Mouse (Mus musculus): ENCODE data around the gene Fbxo8. TPM values are rescaled to one million over a fixed set of nuclear protein-coding genes. Genes with fewer than 3 reads are reported as not detected.

Fbxo8 gene
- polyA plus RNA-seq, 1 experiment, result 10.2 TPM

- Histone ChIP-seq H3K4me2 (ENCODE audit: low read depth) (no peak overlapping the region), H3K27me3 (ENCODE audit: control insufficient read depth, insufficient read depth, insufficient read length) (no peaks in the 10 kb centered on the region), H3K79me2 (ENCODE audit: control insufficient read depth, insufficient read depth) (no peaks in the 10 kb centered on the region), H3K36me3 (ENCODE audit: control insufficient read depth, insufficient read depth) (no peaks in the 10 kb centered on the region), H3ac (ENCODE audit: control insufficient read depth, insufficient read length) (no peak overlapping the region), H3K4me3 (no peak overlapping the region)
- TF ChIP-seq MAX (IDR thresholded peaks at IDR 0.05; ENCODE audit: low read depth), result no peak
- TF ChIP-seq MYOG (IDR thresholded peaks at IDR 0.05; ENCODE audit: control insufficient read depth in 1 of 3, insufficient read depth in 1 of 3, insufficient read length in 2 of 3, low read depth in 2 of 3), result no peak
- TF ChIP-seq CEBPB (IDR thresholded peaks at IDR 0.05; ENCODE audit: insufficient read depth, poor library complexity, severe bottlenecking), result no peak
- no peak for TF ChIP-seq E2F4 (IDR thresholded peaks at IDR 0.05; ENCODE audit: insufficient read depth)
- TF ChIP-seq MYOD1 (IDR thresholded peaks at IDR 0.05; ENCODE audit: control insufficient read depth in 1 of 3, insufficient read length in 2 of 3, low read depth in 2 of 3), result no peak
- no peak for TF ChIP-seq USF1 (IDR thresholded peaks at IDR 0.05; ENCODE audit: low read depth)
- TF ChIP-seq REST (IDR thresholded peaks at IDR 0.05; ENCODE audit: insufficient read depth, insufficient read length), result no peak
- TF ChIP-seq SRF (IDR thresholded peaks at IDR 0.05; ENCODE audit: control insufficient read depth, insufficient read length, low read depth), result no peak
- no peak for TF ChIP-seq TCF12 (IDR thresholded peaks at IDR 0.05; ENCODE audit: insufficient read depth, poor library complexity, severe bottlenecking)
- TF ChIP-seq TCF3 (IDR thresholded peaks at IDR 0.05; ENCODE audit: insufficient read length, low read depth), result no peak
These were observed 20.5 kb upstream of the Fbxo8 start for GRCm38 (mm10) chr8:56530359-56530758.

GRCm38 (mm10) chr8:56540706-56541105, 10.2 kb upstream of the Fbxo8 start:
- TF ChIP-seq MYOG (IDR thresholded peaks at IDR 0.05; ENCODE audit: control insufficient read depth in 1 of 3, insufficient read depth in 1 of 3, insufficient read length in 2 of 3, low read depth in 2 of 3) (no peak), MAX (IDR thresholded peaks at IDR 0.05; ENCODE audit: low read depth) (no peak), MYOD1 (IDR thresholded peaks at IDR 0.05; ENCODE audit: control insufficient read depth in 1 of 3, insufficient read length in 2 of 3, low read depth in 2 of 3) (no peak), POLR2AphosphoS2 (IDR thresholded peaks at IDR 0.05; ENCODE audit: insufficient read length, low read depth) (no peak), REST (IDR thresholded peaks at IDR 0.05; ENCODE audit: insufficient read depth, insufficient read length) (no peak), TCF3 (IDR thresholded peaks at IDR 0.05; ENCODE audit: insufficient read length, low read depth) (no peak)
- Histone ChIP-seq H3K4me3 (no peak overlapping the region), H3K27me3 (ENCODE audit: control insufficient read depth, insufficient read depth, insufficient read length) (no peaks in the 10 kb centered on the region), H3K79me2 (ENCODE audit: control insufficient read depth, insufficient read depth) (no peaks in the 10 kb centered on the region), H3K4me2 (ENCODE audit: low read depth) (no peak overlapping the region), H3K36me3 (ENCODE audit: control insufficient read depth, insufficient read depth) (peaks cover 16% of the 10 kb centered on the region), H3ac (ENCODE audit: control insufficient read depth, insufficient read length) (no peak overlapping the region)

- no peak overlapping the region for H3K4me3 ChIP-seq
- H3K79me2 ChIP-seq (ENCODE audit: control insufficient read depth, insufficient read depth), result peaks cover 16% of the 10 kb centered on the region
- no peak overlapping the region for H3K4me2 ChIP-seq (ENCODE audit: low read depth)
- H3K27me3 ChIP-seq (ENCODE audit: control insufficient read depth, insufficient read depth, insufficient read length), result no peaks in the 10 kb centered on the region
- TF ChIP-seq POLR2AphosphoS2 (IDR thresholded peaks at IDR 0.05; ENCODE audit: insufficient read length, low read depth) (no peak), TCF12 (IDR thresholded peaks at IDR 0.05; ENCODE audit: insufficient read depth, poor library complexity, severe bottlenecking) (no peak), E2F4 (IDR thresholded peaks at IDR 0.05; ENCODE audit: insufficient read depth) (no peak), SRF (IDR thresholded peaks at IDR 0.05; ENCODE audit: control insufficient read depth, insufficient read length, low read depth) (no peak), POLR2A (IDR thresholded peaks at IDR 0.05; ENCODE audit: insufficient read length, low read depth) (no peak), MAX (IDR thresholded peaks at IDR 0.05; ENCODE audit: low read depth) (no peak), MYOD1 (IDR thresholded peaks at IDR 0.05; ENCODE audit: control insufficient read depth in 1 of 3, insufficient read length in 2 of 3, low read depth in 2 of 3) (no peak), CEBPB (IDR thresholded peaks at IDR 0.05; ENCODE audit: insufficient read depth, poor library complexity, severe bottlenecking) (no peak), REST (IDR thresholded peaks at IDR 0.05; ENCODE audit: insufficient read depth, insufficient read length) (no peak), MYOG (IDR thresholded peaks at IDR 0.05; ENCODE audit: control insufficient read depth in 1 of 3, insufficient read depth in 1 of 3, insufficient read length in 2 of 3, low read depth in 2 of 3) (no peak), TCF3 (IDR thresholded peaks at IDR 0.05; ENCODE audit: insufficient read length, low read depth) (no peak), USF1 (IDR thresholded peaks at IDR 0.05; ENCODE audit: low read depth) (no peak)
- no peak overlapping the region for H3ac ChIP-seq (ENCODE audit: control insufficient read depth, insufficient read length)
- peaks cover 7% of the 10 kb centered on the region for H3K36me3 ChIP-seq (ENCODE audit: control insufficient read depth, insufficient read depth)
These were observed 3.0 kb upstream of the Fbxo8 start for GRCm38 (mm10) chr8:56547866-56548265.

GRCm38 (mm10) chr8:56551361-56551852, 517 bp downstream of the Fbxo8 start:
- H3K4me3 ChIP-seq, result peak overlapping the region; percentile 98
- H3K36me3 ChIP-seq (ENCODE audit: control insufficient read depth, insufficient read depth), result peaks cover 2% of the 10 kb centered on the region
- H3K27me3 ChIP-seq (ENCODE audit: control insufficient read depth, insufficient read depth, insufficient read length), result no peaks in the 10 kb centered on the region
- H3K4me2 ChIP-seq (ENCODE audit: low read depth), result peak overlapping the region; percentile 98
- H3ac ChIP-seq (ENCODE audit: control insufficient read depth, insufficient read length), result peak overlapping the region; percentile 87
- H3K79me2 ChIP-seq (ENCODE audit: control insufficient read depth, insufficient read depth), result peaks cover 29% of the 10 kb centered on the region
- TF ChIP-seq TCF3 (IDR thresholded peaks at IDR 0.05; ENCODE audit: insufficient read length, low read depth) (no peak), POLR2A (IDR thresholded peaks at IDR 0.05; ENCODE audit: insufficient read length, low read depth) (peak; percentile 8)

GRCm38 (mm10) chr8:56552045-56552444, 1.2 kb downstream of the Fbxo8 start:
- H3K79me2 ChIP-seq (ENCODE audit: control insufficient read depth, insufficient read depth), result peaks cover 31% of the 10 kb centered on the region

More at GRCm38 (mm10) chr8:56552045-56552444, 1.2 kb downstream of the Fbxo8 start:
- Histone ChIP-seq H3K4me3 (peak overlapping the region; percentile 98), H3K27me3 (ENCODE audit: control insufficient read depth, insufficient read depth, insufficient read length) (no peaks in the 10 kb centered on the region), H3K4me2 (ENCODE audit: low read depth) (peak overlapping the region; percentile 98), H3ac (ENCODE audit: control insufficient read depth, insufficient read length) (peak overlapping the region; percentile 87), H3K36me3 (ENCODE audit: control insufficient read depth, insufficient read depth) (no peaks in the 10 kb centered on the region)
- TF ChIP-seq USF1 (IDR thresholded peaks at IDR 0.05; ENCODE audit: low read depth), result no peak
- no peak for TF ChIP-seq MYOG (IDR thresholded peaks at IDR 0.05; ENCODE audit: control insufficient read depth in 1 of 3, insufficient read depth in 1 of 3, insufficient read length in 2 of 3, low read depth in 2 of 3)
- no peak for TF ChIP-seq REST (IDR thresholded peaks at IDR 0.05; ENCODE audit: insufficient read depth, insufficient read length)
- no peak for TF ChIP-seq TCF12 (IDR thresholded peaks at IDR 0.05; ENCODE audit: insufficient read depth, poor library complexity, severe bottlenecking)
- TF ChIP-seq CEBPB (IDR thresholded peaks at IDR 0.05; ENCODE audit: insufficient read depth, poor library complexity, severe bottlenecking), result no peak
- no peak for TF ChIP-seq POLR2A (IDR thresholded peaks at IDR 0.05; ENCODE audit: insufficient read length, low read depth)
- TF ChIP-seq E2F4 (IDR thresholded peaks at IDR 0.05; ENCODE audit: insufficient read depth), result no peak

Measured in myocyte (in vitro differentiated cells).